Mouse (Mus musculus) brain, embryonic 14.5 days (tissue): ENCODE data around the gene Cd3eap. TPM values are rescaled to one million over a fixed set of nuclear protein-coding genes. Genes with fewer than 3 reads are reported as not detected.
A peak's percentile ranks its signal among the peaks of the same experiment; 100 is the strongest.

Experiments used
- DNase-seq: peaks from one replicate; pipeline ENCODE4 v3.0.0-alpha.2; 2011; ENCODE audit warnings: low read depth
- CTCF ChIP-seq: fragments of 200-500 bp; IDR thresholded peaks from 2 replicates; pipeline ENCODE4 v1.5.1; 2012; ENCODE audit warnings: inconsistent platforms, mild to moderate bottlenecking, moderate library complexity, borderline replicate concordance; ENCODE audit not compliant: insufficient read depth, insufficient read length; ENCODE audit errors: extremely low read depth
- POLR2A ChIP-seq: fragments of 200-500 bp; IDR thresholded peaks from 2 replicates; pipeline ENCODE4 v1.6.1; 2012; ENCODE audit warnings: mild to moderate bottlenecking, inconsistent platforms, borderline replicate concordance; ENCODE audit not compliant: poor library complexity, insufficient read depth, insufficient read length, severe bottlenecking; ENCODE audit errors: extremely low read depth
- polyA plus RNA-seq: library from polyadenylated mRNA; depleted of rRNA; stranded (reverse); fragments of >200 nt; gene quantifications from 2 replicates; pipeline ENCODE4 v1.2.3, GENCODE M21; 2012

The Cd3eap gene
- polyA plus RNA-seq, 1 experiment = 12.7 TPM

- TF ChIP-seq CTCF (no peak), POLR2A (no peak)
- no peak for DNase-seq
Measured at GRCm38 (mm10) chr7:19324221-19324620, 35.1 kb downstream of the Cd3eap start.

GRCm38 (mm10) chr7:19322489-19322888 is 36.8 kb downstream of the Cd3eap start:
- no peak for DNase-seq
- no peak for TF ChIP-seq POLR2A
- no peak for TF ChIP-seq CTCF

GRCm38 (mm10) chr7:19321464-19321863 is 37.8 kb downstream of the Cd3eap start:
- DNase-seq = no peak

GRCm38 (mm10) chr7:19320637-19321036 is 38.6 kb downstream of the Cd3eap start:
- TF ChIP-seq POLR2A (no peak), CTCF (no peak)
- DNase-seq = no peak

More at GRCm38 (mm10) chr7:19321464-19321863, 37.8 kb downstream of the Cd3eap start:
- TF ChIP-seq POLR2A (no peak), CTCF (no peak)

GRCm38 (mm10) chr7:19319906-19320305 is 39.4 kb downstream of the Cd3eap start:
- 0 out of 2 replicates have a peak, but pooled peaks have one; percentile 7 for TF ChIP-seq POLR2A
- TF ChIP-seq CTCF = peak; percentile 30; the same call in 1 of the 2 replicates
- peak; percentile 99 for DNase-seq

- no peak for DNase-seq
- no peak for TF ChIP-seq CTCF
- TF ChIP-seq POLR2A = no peak
Measured at GRCm38 (mm10) chr7:19319458-19319857, 39.8 kb downstream of the Cd3eap start.

- no peak for DNase-seq
- TF ChIP-seq CTCF (no peak), POLR2A (no peak)
Measured at GRCm38 (mm10) chr7:19318676-19319075, 40.6 kb downstream of the Cd3eap start.

- no peak for TF ChIP-seq POLR2A
- no peak for TF ChIP-seq CTCF
- no peak for DNase-seq
Measured at GRCm38 (mm10) chr7:19318201-19318600, 41.1 kb downstream of the Cd3eap start.

GRCm38 (mm10) chr7:19316451-19317161 is 42.7 kb downstream of the Cd3eap start:
- DNase-seq = no peak
- TF ChIP-seq POLR2A (no peak), CTCF (no peak)

GRCm38 (mm10) chr7:19314033-19314432 is 45.2 kb downstream of the Cd3eap start:
- TF ChIP-seq POLR2A (no peak), CTCF (no peak)
- no peak for DNase-seq

- no peak for DNase-seq
- no peak for TF ChIP-seq CTCF
- TF ChIP-seq POLR2A = no peak
Measured at GRCm38 (mm10) chr7:19311991-19312390, 47.3 kb downstream of the Cd3eap start.
